Mouse (Mus musculus): Measurements from ENCODE around the gene 1600014C23Rik. TPM values are rescaled to one million over a fixed set of nuclear protein-coding genes. Genes with fewer than 3 reads are reported as not detected.

Gene 1600014C23Rik
- polyA plus RNA-seq, 1 experiment from 2014 or later, result not detected

Other genes starting within 250 kb of the 1600014C23Rik start
- gene Aars2, start 227.0 kb downstream of the 1600014C23Rik start, polyA plus RNA-seq (2015; fragmentation: Nextera tagmentation; extraction: Ambion mirVana), result 17.3 and 17.4 TPM in 2 replicates
- 4.7 and 4.8 TPM in 2 replicates for gene Tcte1, start 210.4 kb downstream of the 1600014C23Rik start, polyA plus RNA-seq (2015; fragmentation: Nextera tagmentation; extraction: Ambion mirVana)
- 34.5 and 36.2 TPM in 2 replicates for gene Tmem151b, start 184.2 kb downstream of the 1600014C23Rik start, polyA plus RNA-seq (2015; fragmentation: Nextera tagmentation; extraction: Ambion mirVana)
- 4.2 and 4.6 TPM in 2 replicates for gene Nfkbie, start 178.1 kb downstream of the 1600014C23Rik start, polyA plus RNA-seq (2015; fragmentation: Nextera tagmentation; extraction: Ambion mirVana)
- gene Slc35b2, start 170.0 kb downstream of the 1600014C23Rik start, polyA plus RNA-seq (2015; fragmentation: Nextera tagmentation; extraction: Ambion mirVana), result 97.9 and 99.8 TPM in 2 replicates
- 1,627 and 1,637 TPM in 2 replicates for gene Hsp90ab1, start 160.6 kb downstream of the 1600014C23Rik start, polyA plus RNA-seq (2015; fragmentation: Nextera tagmentation; extraction: Ambion mirVana)
- gene Slc29a1, start 134.2 kb downstream of the 1600014C23Rik start, polyA plus RNA-seq (2015; fragmentation: Nextera tagmentation; extraction: Ambion mirVana), result 62.5 and 63.7 TPM in 2 replicates
- gene Mymx, start 131.7 kb downstream of the 1600014C23Rik start, polyA plus RNA-seq (2015; fragmentation: Nextera tagmentation; extraction: Ambion mirVana), result not detected in 2 replicates
- gene Capn11, start 74.5 kb downstream of the 1600014C23Rik start, polyA plus RNA-seq (2015; fragmentation: Nextera tagmentation; extraction: Ambion mirVana), result 0.83 and 1.00 TPM in 2 replicates
- 122 and 125 TPM in 2 replicates for gene Mrpl14, start 47.5 kb downstream of the 1600014C23Rik start, polyA plus RNA-seq (2015; fragmentation: Nextera tagmentation; extraction: Ambion mirVana)
- 124 and 125 TPM in 2 replicates for gene Tmem63b, start 46.9 kb downstream of the 1600014C23Rik start, polyA plus RNA-seq (2015; fragmentation: Nextera tagmentation; extraction: Ambion mirVana)

All from forebrain, embryonic 15.5 days (tissue).